8 mouse cellular contexts compared by ENCODE assay signal in genomic region chr2:24761923-24762445, GRCm38 (mm10). TPM values are rescaled to one million over a fixed set of nuclear protein-coding genes. Genes with fewer than 3 reads are reported as not detected.
DNase-seq lines count a peak whose midpoint lies in the region; ATAC-seq and TF ChIP-seq lines count a peak whose summit lies in the region.

No protein-coding gene starts in this region.

- DNase-seq in brain, embryonic 18.5 days (ENCODE audit: low read depth, low spot score) = peak; percentile 42
- peak; percentile 69 to 81 for DNase-seq in heart, postnatal 14 days
- DNase-seq in layer of hippocampus, adult 2 months (ENCODE audit: low spot score in 2 of 2) = peak; percentile 47 to 65
- DNase-seq in liver, postnatal 0 days = peak; percentile 71
- peak; percentile 76 for DNase-seq in thymus, postnatal 0 days (ENCODE audit: low spot score)

- TF ChIP-seq POLR2A in embryonic fibroblast, embryonic 13.5 days (IDR thresholded peaks at IDR 0.05; ENCODE audit: low read depth, low read length) = no peak

- intact Hi-C loops in heart, postnatal 14 days (cut with DNase I) = no loop called here

- no peaks in the 10 kb centered on the region for H3K9me3 ChIP-seq in E14TG2a.4 (ENCODE audit: low read length)
- no peaks in the 10 kb centered on the region for H3K9me3 ChIP-seq in liver, postnatal 0 days (ENCODE audit: low read length)
- H3K9me3 ChIP-seq in neural tube, embryonic 15.5 days (replicated peaks) = no peaks in the 10 kb centered on the region

- no peak overlapping the region for H3K27ac ChIP-seq in embryonic fibroblast, embryonic 13.5 days (ENCODE audit: insufficient read depth, low read length)
- peak overlapping the region; percentile 91 for H3K27ac ChIP-seq in layer of hippocampus, adult 2 months
- H3K27ac ChIP-seq in liver, postnatal 0 days (ENCODE audit: low read depth) = no peak overlapping the region
- H3K27ac ChIP-seq in neural tube, embryonic 15.5 days (replicated peaks) = peak overlapping the region; percentile 85

- no peak overlapping the region for H3K9ac ChIP-seq in liver, postnatal 0 days (replicated peaks)
- peak overlapping the region; percentile 86 for H3K9ac ChIP-seq in neural tube, embryonic 15.5 days (replicated peaks)

- no peaks in the 10 kb centered on the region for H3K36me3 ChIP-seq in E14TG2a.4 (ENCODE audit: insufficient read depth, low read length)
- no peaks in the 10 kb centered on the region for H3K36me3 ChIP-seq in liver, postnatal 0 days (replicated peaks; ENCODE audit: insufficient read depth, low read length)
- H3K36me3 ChIP-seq in neural tube, embryonic 15.5 days = peaks cover 13% of the 10 kb centered on the region; the same call in 1 of the 2 replicates

- peak; percentile 60 for ATAC-seq in liver, postnatal 0 days
- ATAC-seq in neural tube, embryonic 15.5 days (ENCODE audit: low FRiP score) = peak; percentile 70

- WGBS in liver, postnatal 0 days (ENCODE audit: insufficient replicate concordance) = under 1% methylated on average over 33 of the region's 35 CpGs
- under 1% methylated on average over 35 of the region's 35 CpGs for WGBS in neural tube, embryonic 15.5 days

- H3K4me2 ChIP-seq in liver, postnatal 0 days (ENCODE audit: low read depth, low read length) = peak overlapping the region; percentile 74
- peak overlapping the region; percentile 91 for H3K4me2 ChIP-seq in neural tube, embryonic 15.5 days

- peaks cover 67% of the 10 kb centered on the region for H3K27me3 ChIP-seq in E14TG2a.4 (ENCODE audit: insufficient read depth, low read length)
- peaks cover 41% of the 10 kb centered on the region for H3K27me3 ChIP-seq in liver, postnatal 0 days (ENCODE audit: insufficient read depth, low read length)
- no peaks in the 10 kb centered on the region; the same call in 1 of the 2 replicates for H3K27me3 ChIP-seq in neural tube, embryonic 15.5 days (replicated peaks)

- TF ChIP-seq CTCF in E14TG2a.4 (conservative IDR thresholded peaks at IDR 0.05; ENCODE audit: low read length) = no peak
- no peak for TF ChIP-seq CTCF in embryonic fibroblast, embryonic 13.5 days (IDR thresholded peaks at IDR 0.05; ENCODE audit: borderline replicate concordance, insufficient read depth, low read length)
- no peak for TF ChIP-seq CTCF in layer of hippocampus, adult 2 months (conservative IDR thresholded peaks at IDR 0.05)
- no peak for TF ChIP-seq CTCF in liver, postnatal 0 days (IDR thresholded peaks at IDR 0.05; ENCODE audit: low read depth)

- peaks cover 15% of the 10 kb centered on the region for H3K4me1 ChIP-seq in E14TG2a.4 (replicated peaks; ENCODE audit: low read depth, low read length)
- H3K4me1 ChIP-seq in embryonic fibroblast, embryonic 13.5 days (ENCODE audit: control insufficient read depth, insufficient read depth, low read length) = peaks cover 3% of the 10 kb centered on the region; the same call in 1 of the 2 replicates
- peaks cover 14% of the 10 kb centered on the region for H3K4me1 ChIP-seq in liver, postnatal 0 days (ENCODE audit: insufficient read depth)
- H3K4me1 ChIP-seq in neural tube, embryonic 15.5 days = peaks cover 54% of the 10 kb centered on the region

- H3K4me3 ChIP-seq in E14TG2a.4 (replicated peaks; ENCODE audit: low read length) = peak overlapping the region; percentile 88
- H3K4me3 ChIP-seq in embryonic fibroblast, embryonic 13.5 days (ENCODE audit: insufficient read depth, low read length) = peak overlapping the region; percentile 30
- H3K4me3 ChIP-seq in layer of hippocampus, adult 2 months = peak overlapping the region; percentile 80
- peak overlapping the region; percentile 46 for H3K4me3 ChIP-seq in liver, postnatal 0 days (ENCODE audit: low read depth, low read length)
- peak overlapping the region; percentile 87 for H3K4me3 ChIP-seq in neural tube, embryonic 15.5 days (replicated peaks)

- no peak for TF ChIP-seq EP300 in liver, postnatal 0 days (IDR thresholded peaks at IDR 0.05; ENCODE audit: low read depth)

RNA-seq across cellular contexts. Expression of gene Cacna1b, which starts 1.0 kb away (rescaled TPM):
- 1.3 and 1.4 TPM in 2 replicates for polyA plus RNA-seq in embryonic fibroblast, embryonic 13.5 days (2011; ENCODE audit: insufficient read length, low read depth, missing spikeins)
- total RNA-seq in heart, postnatal 14 days (2021) = under 1 TPM; 0.27 to 0.29 TPM
- total RNA-seq in layer of hippocampus, adult 2 months (2021) = 10 to 100 TPM; 77.2 to 79.7 TPM
- polyA plus RNA-seq in liver, postnatal 0 days (2015; fragmentation: Nextera tagmentation; extraction: Ambion mirVana) = 0.25 and 0.34 TPM in 2 replicates
- 13.9 and 16.0 TPM in 2 replicates for polyA plus RNA-seq in neural tube, embryonic 15.5 days (2015; fragmentation: Nextera tagmentation; extraction: Ambion mirVana)
- polyA plus RNA-seq in thymus, postnatal 0 days (2015; fragmentation: Nextera tagmentation; extraction: Ambion mirVana) = 0.46 and 0.48 TPM in 2 replicates

Comparison
In these comparisons a context has a peak if more than half of its experiments do, and no peak if none do; other contexts are left out.
1. H3K4me3 ChIP-seq: peak in every context shown above with its lines; median percentile 88 in E14TG2a.4; 87 in neural tube, embryonic 15.5 days; 80 in layer of hippocampus, adult 2 months; 46 in liver, postnatal 0 days; 30 in embryonic fibroblast, embryonic 13.5 days.
2. H3K27ac ChIP-seq: peak in layer of hippocampus, adult 2 months (single experiment) and neural tube, embryonic 15.5 days (single experiment); none in embryonic fibroblast, embryonic 13.5 days (single experiment) and liver, postnatal 0 days (single experiment).
3. Peak in every context shown above with its lines, with median percentiles within 50 percentile points of each other: DNase-seq.